Comparison of ENCODE assay signal across 8 mouse cellular contexts in the genomic region with DNA sequence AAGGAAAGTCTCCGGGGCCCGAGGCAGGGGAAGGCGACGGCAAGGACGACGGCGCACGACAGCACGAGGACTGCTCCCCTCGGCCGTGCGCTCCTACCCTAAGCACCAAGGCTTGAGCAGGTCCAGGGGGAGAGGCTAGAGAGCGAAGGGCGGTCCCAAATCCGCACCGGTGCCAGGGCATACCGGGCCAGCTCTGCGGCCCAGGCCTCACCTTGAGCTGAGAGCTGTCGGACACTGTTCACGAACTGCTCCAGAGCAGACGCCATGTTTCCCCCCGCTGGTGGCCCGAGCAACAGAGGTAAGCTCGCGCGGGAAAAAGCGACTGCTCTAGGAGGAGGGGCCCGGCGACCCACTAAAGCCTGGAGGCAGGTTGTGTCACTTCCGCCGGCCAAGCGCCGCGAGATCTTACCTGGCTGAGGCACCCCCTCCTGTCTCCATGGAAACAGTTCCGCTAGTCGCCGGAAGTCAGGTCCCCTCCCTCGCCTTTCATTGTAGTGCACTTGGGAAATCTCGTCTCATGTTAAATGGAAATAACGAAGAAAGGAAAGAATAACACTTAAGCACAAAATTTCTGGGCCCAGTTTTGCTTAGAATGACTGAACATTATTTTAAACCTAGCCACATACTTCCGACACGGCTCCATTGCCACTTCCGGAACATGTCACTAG. TPM values are rescaled to one million over a fixed set of nuclear protein-coding genes. Genes with fewer than 3 reads are reported as not detected.
DNase-seq lines count a peak whose midpoint lies in the region; ATAC-seq and TF ChIP-seq lines count a peak whose summit lies in the region.

A gene (minus strand): TSS at position 380 of the 668 bp plus-strand sequence.

- no peaks in the 10 kb centered on the region for H3K4me1 ChIP-seq in ES-Bruce4 (ENCODE audit: control insufficient read depth, insufficient read depth, low read length)
- peaks cover 24% of the 10 kb centered on the region for H3K4me1 ChIP-seq in forebrain, embryonic 13.5 days
- peaks cover 19% of the 10 kb centered on the region for H3K4me1 ChIP-seq in liver, postnatal 0 days (ENCODE audit: insufficient read depth)
- peaks cover 17% of the 10 kb centered on the region for H3K4me1 ChIP-seq in neural tube, embryonic 14.5 days (ENCODE audit: control insufficient read depth, insufficient read depth, low read length)

- TF ChIP-seq CTCF in ES-Bruce4 (IDR thresholded peaks at IDR 0.05; ENCODE audit: low read depth, low read length): no peak
- TF ChIP-seq CTCF in liver, postnatal 0 days (IDR thresholded peaks at IDR 0.05; ENCODE audit: low read depth): no peak

- H3K4me3 ChIP-seq in ES-Bruce4 (ENCODE audit: low read depth, low read length): peak within 1 kb of the TSS; percentile 78
- peak within 1 kb of the TSS; percentile 98 for H3K4me3 ChIP-seq in forebrain, embryonic 13.5 days
- H3K4me3 ChIP-seq in liver, postnatal 0 days (ENCODE audit: low read depth, low read length): peak within 1 kb of the TSS; percentile 77
- H3K4me3 ChIP-seq in neural tube, embryonic 14.5 days (ENCODE audit: low read depth, low read length): peak within 1 kb of the TSS; percentile 79

- H3K9ac ChIP-seq in ES-Bruce4 (ENCODE audit: low read depth, poor library complexity, severe bottlenecking): peak within 1 kb of the TSS; percentile 48
- H3K9ac ChIP-seq in forebrain, embryonic 13.5 days: peak within 1 kb of the TSS; percentile 97
- H3K9ac ChIP-seq in liver, postnatal 0 days (replicated peaks): peak within 1 kb of the TSS; percentile 86
- peak within 1 kb of the TSS; percentile 87 for H3K9ac ChIP-seq in neural tube, embryonic 14.5 days (replicated peaks; ENCODE audit: low read depth, low read length)

- H3K36me3 ChIP-seq in ES-Bruce4 (ENCODE audit: control insufficient read depth, insufficient read depth, low read length, poor library complexity, severe bottlenecking): peaks cover 12% of the 10 kb centered on the region
- peaks cover 22% of the 10 kb centered on the region for H3K36me3 ChIP-seq in forebrain, embryonic 13.5 days (ENCODE audit: poor library complexity, severe bottlenecking)
- H3K36me3 ChIP-seq in liver, postnatal 0 days (replicated peaks; ENCODE audit: insufficient read depth, low read length): peaks cover 14% of the 10 kb centered on the region
- H3K36me3 ChIP-seq in neural tube, embryonic 14.5 days (ENCODE audit: control insufficient read depth, insufficient read depth, low read length): peaks cover 9% of the 10 kb centered on the region

- peak; percentile 97 to 98 for DNase-seq in heart, postnatal 10 days
- peak; percentile 93 for DNase-seq in large intestine, adult 2 months (ENCODE audit: low read depth, low spot score)
- DNase-seq in liver, postnatal 0 days: peak; percentile 95
- peak; percentile 94 for DNase-seq in testis, postnatal 10 days (ENCODE audit: low spot score)

- ATAC-seq in cerebellum, adult (ENCODE audit: insufficient number of reproducible peaks, low FRiP score, low TSS enrichment): peak; percentile 94
- peak; percentile 98 for ATAC-seq in forebrain, embryonic 13.5 days
- ATAC-seq in liver, postnatal 0 days: peak; percentile 95
- ATAC-seq in neural tube, embryonic 14.5 days (ENCODE audit: low read depth): peak; percentile 97

- H3K4me2 ChIP-seq in forebrain, embryonic 13.5 days: peak within 1 kb of the TSS; percentile 80
- peak within 1 kb of the TSS; percentile 85 for H3K4me2 ChIP-seq in liver, postnatal 0 days (ENCODE audit: low read depth, low read length)
- H3K4me2 ChIP-seq in neural tube, embryonic 14.5 days (ENCODE audit: low read depth, low read length): peak within 1 kb of the TSS; percentile 57

- peak; percentile 25 for TF ChIP-seq POLR2A in ES-Bruce4 (IDR thresholded peaks at IDR 0.05; ENCODE audit: insufficient read depth, low read length)

- intact Hi-C loops in heart, postnatal 10 days (cut with DNase I): no loop called here

- peak within 1 kb of the TSS; percentile 30; the same call in 1 of the 2 replicates for H3K27ac ChIP-seq in ES-Bruce4 (ENCODE audit: insufficient read depth, low read length)
- H3K27ac ChIP-seq in forebrain, embryonic 13.5 days: peak within 1 kb of the TSS; percentile 97
- H3K27ac ChIP-seq in liver, postnatal 0 days (ENCODE audit: low read depth): peak within 1 kb of the TSS; percentile 96
- H3K27ac ChIP-seq in neural tube, embryonic 14.5 days (ENCODE audit: low read depth, low read length): peak within 1 kb of the TSS; percentile 96

- no peaks in the 10 kb centered on the region for H3K9me3 ChIP-seq in ES-Bruce4 (replicated peaks; ENCODE audit: control insufficient read depth, insufficient read depth, low read length, poor library complexity, severe bottlenecking)
- H3K9me3 ChIP-seq in forebrain, embryonic 13.5 days (replicated peaks): no peaks in the 10 kb centered on the region
- no peaks in the 10 kb centered on the region for H3K9me3 ChIP-seq in liver, postnatal 0 days (ENCODE audit: low read length)
- H3K9me3 ChIP-seq in neural tube, embryonic 14.5 days (ENCODE audit: control insufficient read depth, low read length): no peaks in the 10 kb centered on the region

- H3K27me3 ChIP-seq in ES-Bruce4 (ENCODE audit: control insufficient read depth, insufficient read depth, low read length, poor library complexity, severe bottlenecking): no peaks in the 10 kb centered on the region
- no peaks in the 10 kb centered on the region for H3K27me3 ChIP-seq in forebrain, embryonic 13.5 days
- H3K27me3 ChIP-seq in liver, postnatal 0 days (ENCODE audit: insufficient read depth, low read length): no peaks in the 10 kb centered on the region
- H3K27me3 ChIP-seq in neural tube, embryonic 14.5 days (ENCODE audit: control insufficient read depth, insufficient read depth, low read length): no peaks in the 10 kb centered on the region

- no peak for TF ChIP-seq EP300 in ES-Bruce4 (IDR thresholded peaks at IDR 0.05; ENCODE audit: insufficient read depth, low read depth, low read length)
- TF ChIP-seq EP300 in liver, postnatal 0 days (IDR thresholded peaks at IDR 0.05; ENCODE audit: low read depth): no peak; the same call in none of the 2 replicates

- WGBS in forebrain, embryonic 13.5 days: 1% methylated on average over 43 of the region's 43 CpGs
- under 1% methylated on average over 43 of the region's 43 CpGs for WGBS in large intestine, adult 2 months
- WGBS in liver, postnatal 0 days (ENCODE audit: insufficient replicate concordance): under 1% methylated on average over 42 of the region's 43 CpGs
- WGBS in neural tube, embryonic 14.5 days: 1% methylated on average over 43 of the region's 43 CpGs

RNA-seq across cellular contexts. Expression of the gene that starts here (rescaled TPM):
- polyA plus RNA-seq in ES-Bruce4 (2011; ENCODE audit: insufficient read depth, insufficient read length, low read depth, missing spikeins): 121 and 131 TPM in 2 replicates
- polyA plus RNA-seq in forebrain, embryonic 13.5 days (2015; fragmentation: Nextera tagmentation; extraction: Ambion mirVana): 233 and 246 TPM in 2 replicates
- total RNA-seq in heart, postnatal 10 days (2021): 10 to 100 TPM; 71.3 to 71.9 TPM
- 24.6 and 26.3 TPM in 2 replicates for polyA plus RNA-seq in large intestine, adult 2 months (2012; rRNA removed)
- 58.0 and 60.5 TPM in 2 replicates for polyA plus RNA-seq in liver, postnatal 0 days (2015; fragmentation: Nextera tagmentation; extraction: Ambion mirVana)
- polyA plus RNA-seq in neural tube, embryonic 14.5 days (2014; fragmentation: Nextera tagmentation; extraction: Ambion mirVana): 211 and 212 TPM in 2 replicates

Comparison
In these comparisons a context has a peak if more than half of its experiments do, and no peak if none do; other contexts are left out.
1. Peak in every context shown above with its lines: DNase-seq, ATAC-seq, H3K4me3 ChIP-seq and H3K27ac ChIP-seq.
2. H3K27ac ChIP-seq: peak in every context shown above with its lines; median percentile 97 in forebrain, embryonic 13.5 days; 96 in liver, postnatal 0 days; 96 in neural tube, embryonic 14.5 days; 30 in ES-Bruce4.